Mouse (Mus musculus) limb, embryonic 13.5 days (tissue): ENCODE results near the gene Plekha5. TPM values are rescaled to one million over a fixed set of nuclear protein-coding genes. Genes with fewer than 3 reads are reported as not detected.
"Not testable (repeated sequence)": the region's sequence is repeated elsewhere in the genome, so short reads cannot be mapped to it uniquely, and the experiment has no call there.

Source experiments
- ATAC-seq: fragments of 200-750 bp; cut with Nextera tagmentation; 2 replicates; pipeline ENCODE4 v1.8.0; 2017; ENCODE audit warnings: low read depth, moderate number of reproducible peaks, moderate TSS enrichment; ENCODE audit not compliant: low FRiP score
- H3K27ac ChIP-seq: fragments of 300-500 bp; sonication (generic); 2 replicates; pipeline ENCODE4 v1.5.1; 2015; ENCODE audit warnings: inconsistent platforms, mild to moderate bottlenecking, moderate library complexity
- H3K27me3 ChIP-seq: fragments of 300-500 bp; sonication (generic); 2 replicates; pipeline ENCODE4 v1.6.1; 2015; ENCODE audit warnings: mild to moderate bottlenecking, inconsistent platforms
- H3K36me3 ChIP-seq: fragments of 300-500 bp; sonication (generic); 2 replicates; pipeline ENCODE4 v1.6.1; 2015; ENCODE audit warnings: inconsistent platforms, mild to moderate bottlenecking, moderate library complexity
- H3K4me1 ChIP-seq: fragments of 300-500 bp; sonication (generic); 2 replicates; pipeline ENCODE4 v1.6.1; 2015; ENCODE audit warnings: inconsistent platforms
- H3K4me2 ChIP-seq: fragments of 300-500 bp; sonication (generic); replicated peaks from 2 replicates; pipeline ENCODE4 v1.6.1; 2015; ENCODE audit warnings: inconsistent platforms, mild to moderate bottlenecking, moderate library complexity
- H3K4me3 ChIP-seq: fragments of 300-500 bp; sonication (generic); 2 replicates; pipeline ENCODE4 v1.5.1; 2015; ENCODE audit warnings: moderate library complexity, mild to moderate bottlenecking, inconsistent platforms
- H3K9ac ChIP-seq: fragments of 300-500 bp; sonication (generic); 2 replicates; pipeline ENCODE4 v1.6.1; 2015; ENCODE audit warnings: mild to moderate bottlenecking, inconsistent platforms
- H3K9me3 ChIP-seq: fragments of 300-500 bp; sonication (generic); 2 replicates; pipeline ENCODE4 v1.6.1; 2016; ENCODE audit warnings: inconsistent platforms
- WGBS: fragments of 180-500 bp; shearing (Covaris S2); methylation state at CpG from one replicate; pipeline ENCODE4 v1.1.7; 2015; 5-methylcytosine and 5-hydroxymethylcytosine counted together
- polyA plus RNA-seq: library from polyadenylated mRNA; unstranded; fragments of >200 nt; fragmentation: Nextera tagmentation; extraction: Ambion mirVana; gene quantifications from 2 replicates; pipeline ENCODE4 v1.2.1, GENCODE M21; 2015

Gene Plekha5
- polyA plus RNA-seq, 1 experiment from 2014 or later, result 46.7 TPM

DNA sequence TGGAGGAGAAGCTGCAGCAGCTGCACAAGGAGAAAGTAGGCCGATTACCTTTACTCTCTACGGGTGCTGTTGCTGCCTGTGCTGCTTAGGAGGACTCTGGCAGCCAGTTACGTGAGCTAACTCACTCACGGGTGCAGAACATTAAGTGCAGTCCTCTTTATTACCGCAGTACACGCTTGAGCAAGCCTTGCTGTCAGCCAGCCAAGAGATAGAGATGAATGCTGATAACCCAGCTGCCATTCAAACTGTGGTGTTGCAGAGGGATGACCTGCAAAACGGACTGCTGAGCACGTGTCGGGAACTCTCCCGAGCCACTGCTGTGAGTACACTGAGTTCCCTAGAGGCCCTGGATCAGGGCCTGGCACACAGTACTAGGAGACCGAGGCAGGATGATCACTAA, 146.3 kb downstream of the Plekha5 start:
- H3K27me3 ChIP-seq, result no peaks in the 10 kb centered on the region
- H3K4me1 ChIP-seq, result peaks cover 9% of the 10 kb centered on the region
- H3K4me2 ChIP-seq, result no peak overlapping the region
- WGBS, result 80% methylated on average over 11 of the region's 11 CpGs
- no peak overlapping the region for H3K4me3 ChIP-seq
- no peaks in the 10 kb centered on the region for H3K9me3 ChIP-seq
- no peak for ATAC-seq
- H3K27ac ChIP-seq, result no peak overlapping the region
- H3K9ac ChIP-seq, result no peak overlapping the region
- peaks cover 72% of the 10 kb centered on the region for H3K36me3 ChIP-seq

DNA sequence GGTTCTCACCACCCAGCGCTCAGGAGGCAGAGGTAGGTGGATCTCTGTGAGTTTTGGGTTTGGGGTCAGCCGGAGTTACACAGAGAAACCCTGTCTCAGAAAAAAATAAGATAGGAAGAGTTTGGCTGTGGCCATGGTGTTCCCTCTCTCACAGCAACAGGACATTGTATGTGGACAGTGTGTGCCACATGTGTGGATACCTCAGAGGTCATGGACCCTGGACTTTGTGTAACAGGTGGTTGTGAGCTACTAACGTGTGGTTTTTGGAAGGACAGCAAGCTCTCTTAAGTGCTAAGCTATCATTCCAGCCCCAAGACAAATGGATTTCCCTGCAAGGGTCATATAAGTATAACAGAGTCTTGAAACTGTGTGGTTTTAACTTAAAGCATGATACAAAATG, 151.1 kb downstream of the Plekha5 start:
- H3K4me3 ChIP-seq, result no peak overlapping the region
- H3K9ac ChIP-seq, result no peak overlapping the region
- H3K27me3 ChIP-seq, result no peaks in the 10 kb centered on the region
- H3K9me3 ChIP-seq, result no peaks in the 10 kb centered on the region
- no peak overlapping the region for H3K27ac ChIP-seq
- H3K36me3 ChIP-seq, result peaks cover 84% of the 10 kb centered on the region
- H3K4me1 ChIP-seq, result no peaks in the 10 kb centered on the region
- no peak overlapping the region for H3K4me2 ChIP-seq
- WGBS, result 89% methylated on average over 3 of the region's 3 CpGs
- ATAC-seq, result no peak

DNA sequence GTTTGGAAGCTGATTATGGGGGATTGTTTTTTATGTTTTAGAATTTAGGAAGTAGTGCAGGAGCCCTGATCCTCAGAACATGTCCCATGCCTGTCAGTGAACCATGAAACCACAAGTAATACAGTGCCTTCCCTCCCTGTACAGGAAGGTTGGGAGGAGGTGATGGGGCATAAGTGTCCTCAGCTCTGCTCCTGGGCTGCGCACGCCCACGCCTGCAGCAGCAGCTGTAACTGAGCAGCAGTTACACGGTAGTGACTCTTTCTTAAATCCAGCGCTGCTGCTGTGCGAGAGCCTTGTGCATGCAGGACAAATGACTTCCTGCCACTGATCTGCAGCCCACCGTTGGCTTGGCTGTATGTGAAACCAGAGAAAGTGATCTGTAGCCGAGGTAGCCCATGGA, 152.3 kb downstream of the Plekha5 start:
- no peak overlapping the region for H3K4me2 ChIP-seq
- H3K9me3 ChIP-seq, result no peaks in the 10 kb centered on the region
- no peak overlapping the region for H3K4me3 ChIP-seq
- no peaks in the 10 kb centered on the region for H3K27me3 ChIP-seq
- WGBS, result 65% methylated on average over 8 of the region's 8 CpGs
- H3K27ac ChIP-seq, result no peak overlapping the region
- H3K36me3 ChIP-seq, result peaks cover 82% of the 10 kb centered on the region
- ATAC-seq, result no peak
- H3K9ac ChIP-seq, result no peak overlapping the region
- no peaks in the 10 kb centered on the region for H3K4me1 ChIP-seq

DNA sequence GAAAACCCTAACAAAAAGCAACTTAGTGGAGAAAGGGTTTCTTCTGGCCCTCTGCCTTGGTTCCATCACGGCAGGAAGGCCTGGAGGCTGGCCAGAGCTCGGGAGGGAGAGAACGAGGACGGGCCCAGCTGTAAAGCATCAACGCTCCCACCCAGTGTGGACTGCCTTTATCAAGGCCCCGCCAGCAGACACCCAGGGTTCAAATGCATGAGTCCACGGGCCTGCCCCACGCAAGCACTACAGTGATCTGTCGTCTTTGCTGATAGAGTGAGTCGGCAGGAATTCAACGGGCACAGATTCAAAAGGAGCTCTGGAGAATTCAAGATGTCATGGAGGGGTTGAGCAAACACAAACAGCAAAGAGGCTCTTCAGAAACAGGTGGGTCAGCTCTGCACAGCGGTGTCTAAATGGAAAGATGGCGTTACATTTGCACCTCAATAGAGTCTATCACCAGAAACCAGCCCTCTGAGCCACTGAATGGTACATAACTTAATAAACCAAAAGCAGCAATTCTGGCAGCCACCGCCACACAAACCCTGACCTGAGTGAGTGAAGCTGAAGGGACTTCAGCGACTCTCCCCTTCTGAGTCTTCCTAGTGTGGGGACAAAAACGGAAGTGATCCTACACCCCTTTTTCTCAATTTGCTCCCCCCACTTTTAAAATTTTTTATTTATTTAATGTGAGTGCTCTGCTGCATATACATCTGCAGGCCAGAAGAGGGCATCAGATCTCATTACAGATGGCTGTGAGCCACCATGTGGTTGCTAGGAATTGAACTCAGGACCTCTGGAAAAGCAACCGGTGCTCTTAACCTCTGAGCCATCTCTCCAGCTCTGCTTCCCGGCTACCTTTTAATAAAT, 153.3 kb downstream of the Plekha5 start:
- H3K27me3 ChIP-seq, result no peaks in the 10 kb centered on the region
- no peak overlapping the region for H3K9ac ChIP-seq
- WGBS, result 80% methylated on average over 18 of the region's 18 CpGs
- no peaks in the 10 kb centered on the region for H3K9me3 ChIP-seq
- no peak overlapping the region for H3K4me3 ChIP-seq
- H3K36me3 ChIP-seq, result peaks cover 78% of the 10 kb centered on the region
- H3K4me2 ChIP-seq, result no peak overlapping the region
- no peak for ATAC-seq
- no peaks in the 10 kb centered on the region for H3K4me1 ChIP-seq
- H3K27ac ChIP-seq, result no peak overlapping the region

DNA sequence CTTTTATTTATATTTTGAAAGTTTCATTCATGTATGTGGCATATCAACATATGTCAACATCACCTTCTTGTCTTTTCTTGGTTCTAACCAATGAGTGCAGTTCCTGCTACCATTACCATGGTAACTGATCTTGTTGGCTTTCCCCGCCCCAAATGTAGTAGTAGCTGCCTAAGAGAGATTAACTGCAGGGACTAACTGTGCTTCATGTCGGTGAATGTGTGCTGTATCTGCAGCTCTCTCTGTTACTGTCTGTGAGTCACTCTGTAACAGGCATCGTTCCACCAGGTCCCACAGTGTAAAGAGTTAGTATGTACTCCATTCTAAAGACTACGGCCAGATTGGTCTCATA, 153.9 kb downstream of the Plekha5 start:
- ATAC-seq, result no peak
- Histone ChIP-seq H3K36me3 (peaks cover 78% of the 10 kb centered on the region), H3K4me1 (no peaks in the 10 kb centered on the region), H3K9ac (no peak overlapping the region), H3K27me3 (no peaks in the 10 kb centered on the region), H3K9me3 (no peaks in the 10 kb centered on the region), H3K4me3 (no peak overlapping the region), H3K4me2 (no peak overlapping the region), H3K27ac (no peak overlapping the region)
- WGBS, result 89% methylated on average over 4 of the region's 4 CpGs

DNA sequence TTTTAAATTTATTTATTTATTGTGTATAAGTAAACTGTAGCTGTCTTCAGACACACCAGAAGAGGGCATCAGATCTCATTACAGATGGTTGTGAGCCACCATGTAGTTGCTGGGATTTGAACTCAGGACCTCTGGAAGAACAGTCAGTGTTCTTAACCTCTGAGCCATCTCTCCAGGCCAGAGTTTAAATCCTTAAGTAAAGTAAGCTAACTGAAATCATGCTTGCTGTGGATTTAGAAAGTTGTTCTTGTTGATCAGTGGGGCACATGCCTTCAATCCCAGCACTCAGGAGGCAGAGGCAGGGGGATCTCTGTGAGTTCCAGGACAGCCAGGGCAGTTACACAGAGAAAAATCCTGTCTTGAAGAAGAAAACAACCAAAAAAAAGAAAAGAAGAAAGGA, 155.1 kb downstream of the Plekha5 start:
- H3K27me3 ChIP-seq, H3K9me3 ChIP-seq, ATAC-seq, H3K4me2 ChIP-seq, H3K9ac ChIP-seq, H3K4me1 ChIP-seq, H3K4me3 ChIP-seq, H3K27ac ChIP-seq: not testable (repeated sequence)
- H3K36me3 ChIP-seq, result peaks cover 77% of the 10 kb centered on the region

DNA sequence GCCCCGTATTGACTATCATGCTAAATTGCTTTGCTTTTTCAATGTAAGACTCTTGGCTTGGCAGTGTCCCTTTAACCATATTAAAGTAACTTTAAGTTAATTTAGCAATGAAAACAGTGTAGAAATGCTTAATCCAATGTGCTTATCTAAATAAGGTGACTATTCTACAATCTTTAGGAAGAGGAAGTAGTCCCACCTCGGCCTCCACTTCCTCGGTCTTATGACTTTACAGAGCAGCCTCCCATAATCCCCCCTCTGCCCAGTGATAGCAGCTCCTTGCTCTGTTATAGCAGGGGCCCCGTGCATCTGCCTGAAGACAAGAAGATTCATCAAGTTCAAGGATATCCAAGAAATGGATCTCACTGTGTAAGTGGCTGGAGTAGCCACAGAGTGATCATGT, 156.3 kb downstream of the Plekha5 start:
- Histone ChIP-seq H3K27me3 (no peaks in the 10 kb centered on the region), H3K36me3 (peaks cover 69% of the 10 kb centered on the region), H3K4me1 (no peaks in the 10 kb centered on the region), H3K27ac (no peak overlapping the region), H3K9ac (no peak overlapping the region), H3K4me2 (no peak overlapping the region), H3K4me3 (no peak overlapping the region), H3K9me3 (no peaks in the 10 kb centered on the region)
- no peak for ATAC-seq
- WGBS, result 90% methylated on average over 4 of the region's 4 CpGs

DNA sequence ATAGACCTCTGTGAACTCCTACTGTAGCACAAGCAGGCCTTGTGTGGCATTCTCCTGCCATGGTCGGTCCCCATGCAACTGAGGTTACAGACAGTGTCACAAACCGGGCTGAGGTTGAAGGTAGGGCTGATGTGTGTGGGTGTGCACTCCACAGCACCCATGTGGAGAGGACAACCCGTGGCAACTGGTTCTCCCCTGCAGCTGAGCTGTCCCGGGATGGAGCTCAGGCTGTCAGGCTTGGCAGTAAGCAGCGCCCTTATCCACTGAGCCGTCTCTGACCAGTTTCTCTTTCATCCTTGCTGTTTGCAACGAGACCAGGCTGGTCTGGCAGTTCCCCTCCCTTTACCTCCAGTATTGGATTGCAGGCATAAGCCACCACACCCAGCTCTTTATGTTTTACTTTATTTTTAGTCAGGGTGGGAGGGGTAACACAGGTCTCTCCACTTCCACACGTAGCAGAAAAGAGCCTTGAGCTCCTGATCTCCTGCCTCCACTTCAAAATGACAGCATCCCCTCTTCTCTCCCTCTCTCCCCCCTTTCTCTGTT, 162.9 kb downstream of the Plekha5 start:
- peaks cover 81% of the 10 kb centered on the region for H3K36me3 ChIP-seq

DNA sequence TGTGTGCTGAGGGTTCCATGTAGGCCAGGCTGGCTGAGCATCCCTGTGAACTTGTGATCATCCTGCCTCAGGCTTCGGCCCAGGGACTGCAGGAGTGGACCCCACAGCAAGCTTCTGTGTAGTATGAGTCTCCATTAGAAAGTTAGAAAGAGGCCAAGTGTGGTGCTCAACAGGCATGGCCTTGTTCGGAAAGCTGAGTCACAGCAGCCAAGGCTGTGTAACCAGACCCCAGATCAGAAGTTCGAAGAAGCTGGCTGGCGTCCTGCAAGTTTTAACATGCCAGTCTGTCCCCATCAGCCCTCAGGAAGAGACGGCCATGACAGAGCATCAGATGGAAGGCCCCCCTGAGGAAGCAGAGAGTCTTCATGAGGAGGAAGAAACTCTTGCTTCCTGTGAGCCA, 167.5 kb downstream of the Plekha5 start:
- WGBS, result 82% methylated on average over 5 of the region's 5 CpGs
- Histone ChIP-seq H3K9ac (no peak overlapping the region), H3K4me3 (no peak overlapping the region), H3K4me2 (no peak overlapping the region), H3K4me1 (peaks cover 4% of the 10 kb centered on the region; the same call in 1 of the 2 replicates), H3K36me3 (peaks cover 94% of the 10 kb centered on the region), H3K27me3 (no peaks in the 10 kb centered on the region), H3K9me3 (no peaks in the 10 kb centered on the region), H3K27ac (no peak overlapping the region)
- no peak for ATAC-seq

More for the DNA sequence above, 162.9 kb downstream of the Plekha5 start:
- no peaks in the 10 kb centered on the region for H3K4me1 ChIP-seq
- no peaks in the 10 kb centered on the region for H3K9me3 ChIP-seq
- 84% methylated on average over 8 of the region's 8 CpGs for WGBS
- no peak overlapping the region for H3K4me3 ChIP-seq
- no peak for ATAC-seq
- no peaks in the 10 kb centered on the region for H3K27me3 ChIP-seq
- no peak overlapping the region for H3K27ac ChIP-seq
- H3K4me2 ChIP-seq, result no peak overlapping the region
- no peak overlapping the region for H3K9ac ChIP-seq

DNA sequence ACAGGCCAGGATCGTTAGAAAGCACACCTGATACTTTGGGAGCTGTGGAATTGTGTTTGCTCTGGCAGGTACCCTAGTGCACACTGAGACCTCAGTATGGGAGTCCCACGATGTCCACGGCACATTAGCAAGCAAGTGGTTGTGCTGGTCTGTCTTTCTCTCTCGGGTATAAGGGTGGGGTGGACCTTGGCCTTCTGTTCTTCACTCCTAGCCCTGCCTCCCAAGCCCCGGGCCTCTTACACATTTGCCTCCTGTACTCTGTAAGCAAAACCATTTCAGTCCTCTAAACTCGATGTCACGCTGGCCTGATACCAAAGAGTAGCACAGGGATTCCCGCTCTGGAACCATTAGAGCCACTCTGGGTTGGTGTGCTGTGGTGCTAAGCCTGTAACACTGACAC, 168.9 kb downstream of the Plekha5 start:
- Histone ChIP-seq H3K9ac (no peak overlapping the region), H3K36me3 (peaks cover 92% of the 10 kb centered on the region), H3K27ac (no peak overlapping the region), H3K4me2 (no peak overlapping the region), H3K9me3 (no peaks in the 10 kb centered on the region), H3K4me1 (peaks cover 4% of the 10 kb centered on the region; the same call in 1 of the 2 replicates), H3K27me3 (no peaks in the 10 kb centered on the region), H3K4me3 (no peak overlapping the region)
- no peak for ATAC-seq
- 84% methylated on average over 8 of the region's 8 CpGs for WGBS

DNA sequence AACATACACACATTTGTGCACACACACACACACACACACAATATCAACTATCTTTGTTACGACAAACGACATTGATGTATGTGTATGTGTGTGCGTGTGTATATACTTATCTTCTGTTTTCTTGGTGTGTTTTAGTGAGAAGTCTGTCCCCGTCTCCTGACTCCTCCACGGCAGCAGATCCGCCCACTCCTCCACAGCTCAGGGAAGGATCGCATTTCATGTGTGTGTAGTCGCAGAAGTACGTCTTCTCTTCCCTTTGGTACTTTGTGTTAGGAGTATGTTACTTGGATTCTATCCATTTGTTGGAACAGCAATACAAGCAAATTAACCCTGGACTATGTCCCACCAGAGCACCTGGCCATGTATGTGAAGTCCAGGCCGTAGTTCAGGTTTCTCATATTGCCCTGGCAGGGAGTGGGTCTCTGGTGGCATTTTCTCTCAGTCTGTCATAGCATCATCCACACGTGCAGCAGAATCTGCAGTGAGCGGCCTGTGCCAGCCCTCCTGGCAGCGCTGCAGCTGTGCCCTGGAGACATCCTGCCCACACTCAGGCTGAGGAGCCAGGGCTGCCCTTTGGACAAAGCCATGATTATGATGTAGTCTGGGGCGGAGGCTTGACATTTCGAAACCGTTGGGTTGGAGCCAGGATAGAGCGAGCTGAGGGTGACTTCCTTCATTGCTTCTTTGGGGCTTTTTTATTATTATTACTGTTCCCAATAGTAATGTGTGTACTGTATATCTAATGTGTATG, 169.7 kb downstream of the Plekha5 start:
- no peaks in the 10 kb centered on the region for H3K9me3 ChIP-seq
- peaks cover 4% of the 10 kb centered on the region; the same call in 1 of the 2 replicates for H3K4me1 ChIP-seq
- no peak overlapping the region for H3K4me2 ChIP-seq
- H3K9ac ChIP-seq, result no peak overlapping the region
- no peaks in the 10 kb centered on the region for H3K27me3 ChIP-seq
- 0 out of 2 replicates have a peak, but pooled peaks have one; percentile 14 for ATAC-seq
- H3K36me3 ChIP-seq, result peaks cover 91% of the 10 kb centered on the region
- peak overlapping the region; percentile 15; the same call in 1 of the 2 replicates for H3K27ac ChIP-seq
- WGBS, result 73% methylated on average over 17 of the region's 17 CpGs
- no peak overlapping the region for H3K4me3 ChIP-seq

DNA sequence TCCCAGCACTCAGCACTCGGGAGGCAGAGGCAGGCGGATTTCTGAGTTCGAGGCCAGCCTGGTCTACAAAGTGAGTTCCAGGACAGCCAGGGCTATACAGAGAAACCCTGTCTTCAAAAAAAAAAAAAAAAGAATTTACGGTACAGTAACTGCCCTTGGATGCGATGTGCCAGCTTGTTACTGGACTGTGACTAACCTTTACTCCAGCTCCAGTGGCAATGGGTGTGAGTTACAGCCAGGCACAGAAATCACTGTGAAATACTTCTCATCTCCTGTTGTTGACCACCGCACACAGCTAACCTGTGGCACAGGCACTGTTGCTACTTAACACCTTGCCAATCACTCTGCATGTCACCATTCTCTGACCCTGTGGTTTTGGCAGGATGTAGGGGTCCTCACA, 171.7 kb downstream of the Plekha5 start:
- not testable (repeated sequence) for ATAC-seq, H3K27me3 ChIP-seq, H3K4me3 ChIP-seq, H3K4me1 ChIP-seq, H3K9me3 ChIP-seq, H3K4me2 ChIP-seq, H3K9ac ChIP-seq, H3K27ac ChIP-seq
- H3K36me3 ChIP-seq, result peaks cover 81% of the 10 kb centered on the region
- WGBS, result 94% methylated on average over 6 of the region's 6 CpGs
